Mouse (Mus musculus): ENCODE data around the gene C2cd5. TPM values are rescaled to one million over a fixed set of nuclear protein-coding genes. Genes with fewer than 3 reads are reported as not detected.

Gene C2cd5
- polyA plus RNA-seq, 1 experiment from 2014 or later: 48.1 TPM

DNA sequence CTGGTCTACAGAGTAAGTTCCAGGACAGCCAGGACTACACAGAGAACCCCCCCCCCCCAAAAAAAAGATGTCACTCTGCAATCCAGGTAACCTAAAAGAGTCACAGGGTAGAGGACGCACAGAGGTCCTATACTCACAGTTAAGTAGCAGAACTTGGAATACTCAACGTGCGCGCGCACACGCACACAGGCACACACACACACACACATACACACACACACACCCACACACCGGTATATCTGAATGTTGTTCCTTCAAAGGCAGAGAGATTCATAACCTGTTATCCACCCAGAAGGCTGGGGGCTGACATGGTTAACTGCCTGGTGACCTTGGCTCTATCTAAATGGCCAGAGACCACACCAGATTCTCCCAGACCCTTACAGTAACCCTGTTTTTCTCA lies 36.7 kb upstream of the C2cd5 start:
- Histone ChIP-seq H3K36me3 (no peaks in the 10 kb centered on the region), H3K9ac (no peak overlapping the region), H3K4me2 (replicated peaks) (no peak overlapping the region), H3K9me3 (no peaks in the 10 kb centered on the region), H3K27ac (no peak overlapping the region), H3K4me1 (no peaks in the 10 kb centered on the region), H3K4me3 (no peak overlapping the region), H3K27me3 (replicated peaks) (no peaks in the 10 kb centered on the region)
- WGBS: 97% methylated on average over 7 of the region's 7 CpGs
- no peak for ATAC-seq (ENCODE audit: low FRiP score, low read depth)

DNA sequence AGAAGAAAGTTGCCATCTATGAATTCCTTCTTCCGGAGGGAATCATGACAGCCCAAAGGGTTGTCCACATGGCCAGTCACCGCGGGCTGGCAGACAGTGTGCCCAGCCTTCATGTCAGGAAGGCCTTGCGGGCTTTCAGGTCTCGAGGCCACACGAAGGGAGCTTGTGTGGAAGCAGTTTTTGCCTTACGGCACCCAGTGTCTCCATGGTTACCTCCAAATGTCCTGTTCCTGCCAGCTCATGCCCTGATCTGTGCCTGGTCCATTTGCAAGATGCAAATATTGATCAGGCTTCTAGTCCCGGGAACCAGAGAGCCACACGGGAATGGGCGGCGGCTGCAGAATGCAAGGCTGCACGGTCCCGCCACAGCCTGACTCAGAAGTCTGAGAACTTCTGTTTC lies 35.2 kb upstream of the C2cd5 start:
- no peak overlapping the region for H3K4me2 ChIP-seq (replicated peaks)
- no peak overlapping the region for H3K4me3 ChIP-seq
- no peaks in the 10 kb centered on the region for H3K36me3 ChIP-seq
- no peaks in the 10 kb centered on the region for H3K27me3 ChIP-seq (replicated peaks)
- no peak overlapping the region for H3K27ac ChIP-seq
- WGBS: 88% methylated on average over 13 of the region's 13 CpGs
- no peak for ATAC-seq (ENCODE audit: low FRiP score, low read depth)
- no peaks in the 10 kb centered on the region for H3K4me1 ChIP-seq
- no peak overlapping the region for H3K9ac ChIP-seq
- peaks cover 2% of the 10 kb centered on the region; the same call in 1 of the 2 replicates for H3K9me3 ChIP-seq

DNA sequence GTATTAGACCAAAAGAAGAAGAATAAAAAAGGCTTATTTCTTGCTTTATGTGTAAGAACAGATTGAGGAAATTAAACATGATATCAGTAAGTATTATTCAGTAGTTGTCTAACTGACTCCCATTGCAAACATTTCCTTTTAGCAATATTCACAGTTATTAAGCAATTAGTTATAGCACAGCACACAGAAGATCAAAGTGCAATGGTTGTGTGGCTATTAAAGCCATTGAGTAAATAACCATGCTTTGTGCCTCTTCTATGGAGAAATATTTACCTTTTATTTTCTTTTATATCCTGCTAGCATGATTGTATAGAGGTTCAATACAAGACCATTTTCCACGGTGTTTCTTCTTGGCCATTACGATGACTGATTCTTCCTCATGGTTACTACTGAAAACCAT lies 33.2 kb upstream of the C2cd5 start:
- Histone ChIP-seq H3K9ac (no peak overlapping the region), H3K27ac (no peak overlapping the region), H3K36me3 (no peaks in the 10 kb centered on the region), H3K27me3 (replicated peaks) (no peaks in the 10 kb centered on the region), H3K9me3 (peaks cover 6% of the 10 kb centered on the region; the same call in 1 of the 2 replicates), H3K4me2 (replicated peaks) (no peak overlapping the region), H3K4me1 (no peaks in the 10 kb centered on the region), H3K4me3 (no peak overlapping the region)
- ATAC-seq (ENCODE audit: low FRiP score, low read depth): no peak
- WGBS: 56% methylated on average over 2 of the region's 2 CpGs

DNA sequence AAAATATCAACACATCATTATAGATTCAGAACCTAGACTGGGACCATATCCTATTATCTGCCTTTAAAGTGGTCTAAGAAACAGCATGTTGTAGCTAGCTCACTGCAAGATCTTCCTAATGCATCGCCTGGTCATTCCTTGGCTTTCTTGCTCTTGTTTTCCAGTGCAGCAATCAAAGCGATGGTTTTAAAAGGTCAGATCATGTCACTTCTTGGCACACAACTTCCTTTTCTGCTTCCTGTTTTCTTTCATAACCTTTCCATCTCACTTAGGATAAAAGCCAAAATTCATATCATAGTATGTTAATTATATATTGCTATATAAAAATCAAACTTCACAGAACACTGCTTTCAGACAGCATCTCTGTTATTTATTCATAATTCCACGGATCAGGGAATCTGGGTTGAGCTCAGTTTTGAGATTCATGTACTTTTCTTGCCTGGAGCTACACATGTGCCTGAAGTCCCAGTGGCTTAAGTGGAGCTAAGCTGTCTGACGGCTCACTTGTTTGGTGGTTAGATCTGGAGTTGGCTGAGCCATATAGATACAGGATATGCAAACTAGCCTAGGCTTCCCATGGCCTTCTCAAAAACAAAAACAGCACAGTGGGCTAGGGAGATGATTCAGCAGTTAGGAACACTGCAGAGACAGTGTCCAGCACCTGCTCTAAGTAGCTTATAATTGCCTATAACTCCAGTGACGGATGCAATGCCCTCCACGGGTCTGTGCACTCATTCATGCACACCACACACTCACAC lies 32.1 kb upstream of the C2cd5 start:
- Histone ChIP-seq H3K36me3 (no peaks in the 10 kb centered on the region), H3K4me2 (replicated peaks) (no peak overlapping the region), H3K9me3 (peaks cover 6% of the 10 kb centered on the region; the same call in 1 of the 2 replicates), H3K4me1 (no peaks in the 10 kb centered on the region), H3K27me3 (replicated peaks) (no peaks in the 10 kb centered on the region), H3K27ac (no peak overlapping the region), H3K4me3 (no peak overlapping the region), H3K9ac (no peak overlapping the region)
- 75% methylated on average over 6 of the region's 6 CpGs for WGBS
- no peak for ATAC-seq (ENCODE audit: low FRiP score, low read depth)

DNA sequence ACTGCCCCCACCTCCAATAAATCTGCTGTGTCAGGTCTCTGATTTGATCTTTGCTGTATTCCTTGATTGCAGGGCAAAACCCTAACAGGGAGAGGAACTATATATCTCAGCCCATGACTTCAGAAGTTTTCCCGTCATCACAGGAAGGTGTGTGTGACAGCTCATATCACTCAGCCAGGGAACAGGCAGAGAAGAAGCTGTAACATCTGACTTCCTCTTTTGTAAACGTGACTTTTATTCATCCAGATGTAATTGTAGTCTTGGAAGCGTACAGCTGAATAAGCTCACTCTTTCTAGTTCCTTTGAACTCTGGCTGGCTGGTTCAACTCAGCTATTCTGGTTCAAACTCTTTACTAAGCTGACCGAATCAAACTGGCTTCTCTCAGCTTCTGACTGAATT lies 30.5 kb upstream of the C2cd5 start:
- peaks cover 6% of the 10 kb centered on the region; the same call in 1 of the 2 replicates for H3K9me3 ChIP-seq
- ATAC-seq (ENCODE audit: low FRiP score, low read depth): no peak
- no peaks in the 10 kb centered on the region for H3K36me3 ChIP-seq
- H3K4me2 ChIP-seq (replicated peaks): no peak overlapping the region
- H3K27me3 ChIP-seq (replicated peaks): no peaks in the 10 kb centered on the region
- no peak overlapping the region for H3K4me3 ChIP-seq
- H3K27ac ChIP-seq: no peak overlapping the region
- H3K9ac ChIP-seq: no peak overlapping the region
- H3K4me1 ChIP-seq: no peaks in the 10 kb centered on the region
- 81% methylated on average over 4 of the region's 4 CpGs for WGBS

DNA sequence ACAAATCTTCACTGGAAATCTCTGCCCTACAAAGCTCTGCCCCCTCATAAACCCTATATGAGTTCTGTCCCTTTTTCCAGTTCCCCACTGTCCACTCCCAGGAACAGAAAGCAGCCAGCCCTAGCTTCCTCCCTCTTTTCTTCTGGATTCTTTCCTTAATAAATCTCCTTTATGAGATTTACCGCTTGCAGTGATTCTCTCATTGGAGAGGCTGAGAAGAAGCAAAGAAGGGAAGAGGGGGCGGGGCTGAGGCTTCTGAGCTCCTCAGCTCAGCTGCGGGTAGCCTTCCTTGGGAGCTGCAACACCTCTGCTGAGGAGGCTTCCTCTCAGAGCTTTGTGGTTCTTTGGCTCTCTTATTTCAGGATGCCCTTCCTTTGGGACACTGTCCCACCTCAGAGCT lies 30.0 kb upstream of the C2cd5 start:
- WGBS: 78% methylated on average over 3 of the region's 3 CpGs
- ATAC-seq (ENCODE audit: low FRiP score, low read depth): no peak
- Histone ChIP-seq H3K4me2 (replicated peaks) (no peak overlapping the region), H3K27me3 (replicated peaks) (no peaks in the 10 kb centered on the region), H3K9ac (no peak overlapping the region), H3K36me3 (no peaks in the 10 kb centered on the region), H3K27ac (no peak overlapping the region), H3K4me3 (no peak overlapping the region), H3K9me3 (peaks cover 6% of the 10 kb centered on the region; the same call in 1 of the 2 replicates), H3K4me1 (no peaks in the 10 kb centered on the region)

DNA sequence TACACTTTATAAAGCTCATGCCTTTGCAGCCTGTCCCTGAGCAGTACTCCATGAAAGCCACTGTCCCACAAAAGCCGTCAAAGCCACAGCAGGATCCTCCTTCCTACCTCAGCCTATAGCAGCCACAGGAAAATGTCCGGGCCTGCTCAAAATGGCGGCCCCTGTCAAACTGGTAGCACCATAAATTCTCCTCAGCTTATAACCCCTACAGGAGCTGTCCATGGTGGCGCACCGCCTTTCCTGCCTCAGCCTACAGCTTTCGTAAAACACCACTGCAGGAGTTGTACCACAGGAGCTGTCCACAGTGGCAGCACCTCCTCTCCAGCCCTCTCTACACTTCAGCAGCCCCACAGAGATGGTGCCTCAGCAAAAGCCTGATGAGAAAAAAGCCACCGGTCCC lies 29.5 kb upstream of the C2cd5 start:
- 88% methylated on average over 7 of the region's 7 CpGs for WGBS
- H3K27me3 ChIP-seq (replicated peaks): no peaks in the 10 kb centered on the region
- H3K4me2 ChIP-seq (replicated peaks): no peak overlapping the region
- no peak overlapping the region for H3K27ac ChIP-seq
- no peak for ATAC-seq (ENCODE audit: low FRiP score, low read depth)
- no peak overlapping the region for H3K4me3 ChIP-seq
- H3K9me3 ChIP-seq: peaks cover 6% of the 10 kb centered on the region; the same call in 1 of the 2 replicates
- no peaks in the 10 kb centered on the region for H3K4me1 ChIP-seq
- no peaks in the 10 kb centered on the region for H3K36me3 ChIP-seq
- H3K9ac ChIP-seq: no peak overlapping the region

DNA sequence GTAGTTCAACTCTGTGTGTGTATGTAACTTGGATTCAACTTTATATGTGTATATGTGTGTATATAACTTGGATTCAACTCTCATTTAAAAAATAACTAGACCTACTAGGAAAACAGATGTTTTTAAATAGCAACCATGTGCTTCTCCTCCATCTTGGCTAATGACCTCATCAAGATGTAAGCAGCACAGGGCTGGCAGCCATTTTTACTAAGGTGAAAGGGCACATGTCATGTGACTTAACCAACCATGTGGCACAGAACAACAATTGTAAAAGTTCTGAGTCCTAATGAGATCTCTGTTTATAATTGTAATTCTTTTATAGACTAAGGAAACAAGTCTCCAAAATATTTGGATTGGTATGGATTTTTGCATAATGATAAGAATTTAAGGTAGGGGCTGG lies 25.8 kb upstream of the C2cd5 start:
- Histone ChIP-seq H3K9ac (no peak overlapping the region), H3K4me3 (no peak overlapping the region)

DNA sequence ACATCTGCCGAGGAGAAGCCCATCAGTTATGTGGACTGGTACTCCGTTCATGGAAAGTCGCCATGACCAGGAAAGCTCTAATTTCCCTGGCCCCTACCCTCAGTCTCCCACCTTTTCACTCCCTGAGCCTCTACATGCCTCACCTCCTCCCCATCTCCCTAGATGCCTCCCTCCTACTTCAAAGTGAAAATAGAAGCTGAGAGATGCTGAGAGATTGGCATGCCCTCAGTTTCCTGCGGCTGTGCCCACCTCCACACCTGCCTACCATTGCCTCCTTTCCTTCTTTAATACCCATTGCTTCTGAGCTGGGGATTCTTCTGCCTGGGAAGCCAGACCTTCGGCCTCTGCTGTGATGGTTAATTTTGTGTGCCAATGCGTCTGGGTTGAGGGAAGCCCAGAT lies 19.4 kb upstream of the C2cd5 start:
- H3K9ac ChIP-seq: no peak overlapping the region
- ATAC-seq (ENCODE audit: low FRiP score, low read depth): no peak
- WGBS: 93% methylated on average over 6 of the region's 6 CpGs

More for the DNA sequence above, 25.8 kb upstream of the C2cd5 start:
- ATAC-seq (ENCODE audit: low FRiP score, low read depth): no peak
- H3K27me3 ChIP-seq (replicated peaks): no peaks in the 10 kb centered on the region
- no peak overlapping the region for H3K4me2 ChIP-seq (replicated peaks)
- 0 out of 2 replicates have a peak, but pooled peaks cover 8% of the 10 kb centered on the region for H3K9me3 ChIP-seq
- no peak overlapping the region for H3K27ac ChIP-seq
- no peaks in the 10 kb centered on the region for H3K36me3 ChIP-seq
- H3K4me1 ChIP-seq: no peaks in the 10 kb centered on the region

DNA sequence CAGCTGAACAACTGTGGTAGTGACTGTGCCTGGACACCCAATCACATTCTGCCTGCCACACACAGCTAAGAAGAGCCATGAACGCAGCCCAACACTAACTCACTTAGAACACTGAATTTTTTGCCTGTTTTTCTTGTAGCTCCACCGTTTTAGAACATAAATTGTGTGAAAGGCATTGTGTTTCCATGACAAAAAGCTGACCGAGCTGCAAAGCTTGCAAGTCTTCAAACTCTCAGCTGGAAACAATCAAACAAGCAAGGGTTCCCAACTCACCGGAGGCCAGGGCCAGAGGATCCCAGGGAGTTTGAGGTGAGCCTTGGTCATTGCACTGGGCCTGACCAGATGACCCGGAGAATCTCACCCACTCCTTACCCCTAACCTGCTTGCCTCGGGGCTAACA lies 16.8 kb upstream of the C2cd5 start:
- H3K9ac ChIP-seq: no peak overlapping the region
- H3K36me3 ChIP-seq: no peaks in the 10 kb centered on the region
- ATAC-seq (ENCODE audit: low FRiP score, low read depth): no peak
- no peak overlapping the region for H3K4me2 ChIP-seq (replicated peaks)
- WGBS: 45% methylated on average over 6 of the region's 6 CpGs
- H3K27me3 ChIP-seq (replicated peaks): no peaks in the 10 kb centered on the region
- no peaks in the 10 kb centered on the region; the same call in 1 of the 2 replicates for H3K4me1 ChIP-seq
- 0 out of 2 replicates have a peak, but pooled peaks cover 6% of the 10 kb centered on the region for H3K9me3 ChIP-seq
- no peak overlapping the region for H3K4me3 ChIP-seq
- no peak overlapping the region for H3K27ac ChIP-seq

More for the DNA sequence above, 19.4 kb upstream of the C2cd5 start:
- no peak overlapping the region for H3K4me2 ChIP-seq (replicated peaks)
- H3K27ac ChIP-seq: no peak overlapping the region
- no peak overlapping the region for H3K4me3 ChIP-seq
- H3K36me3 ChIP-seq: no peaks in the 10 kb centered on the region
- 0 out of 2 replicates have a peak, but pooled peaks cover 6% of the 10 kb centered on the region for H3K9me3 ChIP-seq
- H3K27me3 ChIP-seq (replicated peaks): no peaks in the 10 kb centered on the region
- no peaks in the 10 kb centered on the region; the same call in 1 of the 2 replicates for H3K4me1 ChIP-seq

DNA sequence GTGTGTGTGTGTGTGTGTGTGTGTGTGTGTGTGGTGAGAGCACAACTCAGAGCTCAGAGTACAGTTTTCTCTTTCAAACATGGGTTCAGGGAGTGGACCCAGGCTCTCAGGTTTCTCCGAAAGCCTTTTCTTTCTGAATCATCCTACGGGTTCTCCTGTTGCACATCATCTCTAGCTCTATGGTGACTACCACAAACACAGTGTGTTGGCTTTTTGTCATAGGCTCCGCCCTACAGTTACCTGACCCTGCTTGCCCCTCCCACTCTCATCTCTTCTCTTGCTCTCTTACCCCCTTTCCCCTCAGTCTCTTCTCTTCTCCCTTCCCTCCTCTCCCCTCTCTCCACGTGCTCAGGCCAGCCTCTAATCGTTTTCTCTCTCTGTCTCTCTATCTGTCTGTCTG lies 15.6 kb upstream of the C2cd5 start:
- no peaks in the 10 kb centered on the region for H3K36me3 ChIP-seq
- ATAC-seq (ENCODE audit: low FRiP score, low read depth): no peak
- WGBS: 87% methylated on average over 5 of the region's 5 CpGs

DNA sequence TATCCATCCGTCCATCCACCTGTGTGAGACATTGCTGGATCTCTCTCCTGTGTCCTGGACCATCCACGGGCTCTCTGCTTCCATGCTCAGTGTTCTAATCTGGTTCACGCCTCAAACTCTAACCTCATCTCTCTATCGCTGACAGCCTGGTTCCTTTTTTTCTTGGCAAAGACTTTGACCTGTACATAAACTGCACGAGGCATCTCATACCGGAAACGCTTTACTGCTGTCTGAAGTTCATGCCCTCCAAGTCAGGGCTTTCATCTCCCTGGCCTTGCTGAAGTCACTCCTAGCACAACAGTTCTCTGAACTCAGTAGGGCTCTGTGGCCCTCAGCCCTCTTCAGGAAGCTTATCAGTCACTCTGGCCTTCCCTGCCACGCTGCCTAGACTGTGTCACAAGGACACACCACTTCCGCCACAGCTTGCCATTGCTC lies 15.1 kb upstream of the C2cd5 start:
- H3K4me3 ChIP-seq: no peak overlapping the region
- no peak overlapping the region for H3K9ac ChIP-seq
- no peak for ATAC-seq (ENCODE audit: low FRiP score, low read depth)
- no peak overlapping the region for H3K4me2 ChIP-seq (replicated peaks)
- H3K27me3 ChIP-seq (replicated peaks): no peaks in the 10 kb centered on the region
- WGBS: 67% methylated on average over 9 of the region's 9 CpGs
- no peaks in the 10 kb centered on the region for H3K9me3 ChIP-seq
- no peaks in the 10 kb centered on the region; the same call in 1 of the 2 replicates for H3K4me1 ChIP-seq
- no peaks in the 10 kb centered on the region for H3K36me3 ChIP-seq
- no peak overlapping the region for H3K27ac ChIP-seq

More for the DNA sequence above, 15.6 kb upstream of the C2cd5 start:
- Histone ChIP-seq H3K27ac (no peak overlapping the region), H3K4me2 (replicated peaks) (no peak overlapping the region), H3K9ac (no peak overlapping the region), H3K27me3 (replicated peaks) (no peaks in the 10 kb centered on the region), H3K4me1 (no peaks in the 10 kb centered on the region; the same call in 1 of the 2 replicates), H3K9me3 (0 out of 2 replicates have a peak, but pooled peaks cover 2% of the 10 kb centered on the region), H3K4me3 (no peak overlapping the region)

DNA sequence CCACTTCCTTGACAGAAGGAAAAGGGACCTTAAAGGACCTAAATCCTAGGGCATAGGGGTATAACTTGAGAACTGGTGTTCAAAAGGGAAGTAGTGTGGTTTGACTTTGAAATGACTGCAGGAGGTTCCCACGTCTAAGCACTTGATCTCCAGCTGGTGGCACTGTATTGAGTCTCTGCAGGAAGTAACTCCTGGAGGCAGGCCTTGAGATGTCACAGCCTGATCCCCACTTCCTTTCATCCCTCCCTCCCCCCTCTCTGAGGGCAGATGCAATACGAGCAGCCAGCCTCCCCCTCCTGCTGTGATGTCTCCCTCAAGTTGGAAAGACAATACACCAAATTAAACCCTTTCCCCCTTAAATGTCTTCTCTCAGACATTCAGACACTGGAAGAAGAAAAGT lies 14.6 kb upstream of the C2cd5 start:
- no peaks in the 10 kb centered on the region for H3K27me3 ChIP-seq (replicated peaks)
- H3K4me2 ChIP-seq (replicated peaks): no peak overlapping the region
- no peak for ATAC-seq (ENCODE audit: low FRiP score, low read depth)
- H3K4me1 ChIP-seq: no peaks in the 10 kb centered on the region; the same call in 1 of the 2 replicates
- no peak overlapping the region for H3K9ac ChIP-seq
- no peak overlapping the region for H3K27ac ChIP-seq
- H3K36me3 ChIP-seq: no peaks in the 10 kb centered on the region
- 9% methylated on average over 2 of the region's 2 CpGs for WGBS
- H3K9me3 ChIP-seq: no peaks in the 10 kb centered on the region
- no peak overlapping the region for H3K4me3 ChIP-seq
